In genomic region chr5:52188206-52188605, GRCm38 (mm10) we compare ENCODE assay signal across 9 mouse cellular contexts. TPM values are rescaled to one million over a fixed set of nuclear protein-coding genes. Genes with fewer than 3 reads are reported as not detected.
DNase-seq lines count a peak whose midpoint lies in the region; ATAC-seq and TF ChIP-seq lines count a peak whose summit lies in the region.
"Had no signal": no experiment of that assay in that cellular context is flagged by ENCODE, and none has a peak within 500 bp of the region (broad histone marks: within the 10 kb centered on the region; RNA-seq: fewer than 3 reads in every experiment).

No protein-coding gene starts in this region.

- 12% methylated on average over 3 of the region's 3 CpGs for WGBS in heart, embryonic 10.5 days
- 34% methylated on average over 3 of the region's 3 CpGs for WGBS in forebrain, postnatal 0 days
- WGBS in liver, embryonic 16.5 days (ENCODE audit: insufficient replicate concordance), result 5% methylated on average over 3 of the region's 3 CpGs

- no peak for ATAC-seq in forebrain, postnatal 0 days
- no peak for ATAC-seq in liver, embryonic 16.5 days (ENCODE audit: low read depth)

- peak overlapping the region; percentile 58 for H3K9ac ChIP-seq in ES-Bruce4 (ENCODE audit: low read depth, poor library complexity, severe bottlenecking)
- no peak overlapping the region for H3K9ac ChIP-seq in forebrain, postnatal 0 days
- H3K9ac ChIP-seq in liver, embryonic 16.5 days (ENCODE audit: low read depth, low read length), result 0 out of 2 replicates have a peak overlapping the region, but pooled peaks have one; percentile 12

- no peaks in the 10 kb centered on the region for H3K9me3 ChIP-seq in heart, embryonic 10.5 days
- H3K9me3 ChIP-seq in ES-Bruce4 (replicated peaks; ENCODE audit: control insufficient read depth, insufficient read depth, low read length, poor library complexity, severe bottlenecking), result no peaks in the 10 kb centered on the region
- H3K9me3 ChIP-seq in forebrain, postnatal 0 days (ENCODE audit: low read length), result no peaks in the 10 kb centered on the region
- no peaks in the 10 kb centered on the region for H3K9me3 ChIP-seq in liver, embryonic 16.5 days (replicated peaks; ENCODE audit: control insufficient read depth, low read length)

- peaks cover 26% of the 10 kb centered on the region for H3K4me1 ChIP-seq in heart, embryonic 10.5 days
- peaks cover 2% of the 10 kb centered on the region for H3K4me1 ChIP-seq in ES-Bruce4 (ENCODE audit: control insufficient read depth, insufficient read depth, low read length)
- peaks cover 17% of the 10 kb centered on the region for H3K4me1 ChIP-seq in forebrain, postnatal 0 days (ENCODE audit: insufficient read depth)
- peaks cover 14% of the 10 kb centered on the region for H3K4me1 ChIP-seq in liver, embryonic 16.5 days (ENCODE audit: control insufficient read depth, low read depth, low read length)

- H3K4me3 ChIP-seq in heart, embryonic 10.5 days, result peak overlapping the region; percentile 99
- H3K4me3 ChIP-seq in ES-Bruce4 (ENCODE audit: low read depth, low read length), result no peak overlapping the region
- peak overlapping the region; percentile 84 for H3K4me3 ChIP-seq in forebrain, postnatal 0 days (ENCODE audit: low read depth, low read length)
- H3K4me3 ChIP-seq in liver, embryonic 16.5 days (ENCODE audit: low read depth, low read length), result peak overlapping the region; percentile 97

- peaks cover 17% of the 10 kb centered on the region for H3K36me3 ChIP-seq in heart, embryonic 10.5 days
- H3K36me3 ChIP-seq in ES-Bruce4 (ENCODE audit: control insufficient read depth, insufficient read depth, low read length, poor library complexity, severe bottlenecking), result peaks cover 17% of the 10 kb centered on the region
- H3K36me3 ChIP-seq in forebrain, postnatal 0 days (ENCODE audit: insufficient read depth), result no peaks in the 10 kb centered on the region
- peaks cover 3% of the 10 kb centered on the region for H3K36me3 ChIP-seq in liver, embryonic 16.5 days (ENCODE audit: control insufficient read depth, insufficient read depth)

- DNase-seq in heart, embryonic 10.5 days (ENCODE audit: low spot score), result no peak
- DNase-seq in heart, adult 8-10 months (ENCODE audit: low spot score), result no peak
- DNase-seq in forebrain, postnatal 0 days, result no peak
- no peak for DNase-seq in right cerebral cortex, adult 18-20 months
- DNase-seq in left cerebral cortex, adult 18-20 months (ENCODE audit: low spot score in 2 of 2), result no peak
- DNase-seq in cerebellum, adult 18-20 months, result no peak
- DNase-seq: gastrocnemius, postnatal 25 days had no signal

- no peaks in the 10 kb centered on the region for H3K27me3 ChIP-seq in heart, embryonic 10.5 days (ENCODE audit: insufficient read depth, poor library complexity, severe bottlenecking)
- H3K27me3 ChIP-seq in ES-Bruce4 (ENCODE audit: control insufficient read depth, insufficient read depth, low read length, poor library complexity, severe bottlenecking), result no peaks in the 10 kb centered on the region
- H3K27me3 ChIP-seq in forebrain, postnatal 0 days (ENCODE audit: insufficient read depth, low read length), result no peaks in the 10 kb centered on the region
- no peaks in the 10 kb centered on the region for H3K27me3 ChIP-seq in liver, embryonic 16.5 days (ENCODE audit: control insufficient read depth, insufficient read depth, low read depth, low read length)

- H3K27ac ChIP-seq in heart, embryonic 10.5 days, result no peak overlapping the region
- H3K27ac ChIP-seq in ES-Bruce4 (ENCODE audit: insufficient read depth, low read length), result no peak overlapping the region
- H3K27ac ChIP-seq in forebrain, postnatal 0 days (ENCODE audit: low read depth, low read length), result no peak overlapping the region
- no peak overlapping the region for H3K27ac ChIP-seq in liver, embryonic 16.5 days (ENCODE audit: low read length)

- TF ChIP-seq CTCF in ES-Bruce4 (IDR thresholded peaks at IDR 0.05; ENCODE audit: low read depth, low read length), result no peak
- TF ChIP-seq CTCF in forebrain, postnatal 0 days (IDR thresholded peaks at IDR 0.05; ENCODE audit: low read depth), result no peak

- TF ChIP-seq EP300 in ES-Bruce4 (IDR thresholded peaks at IDR 0.05; ENCODE audit: insufficient read depth, low read depth, low read length), result no peak

- no peak for TF ChIP-seq POLR2A in ES-Bruce4 (IDR thresholded peaks at IDR 0.05; ENCODE audit: insufficient read depth, low read length)

- peak overlapping the region; percentile 66 for H3K4me2 ChIP-seq in forebrain, postnatal 0 days (ENCODE audit: low read depth)
- H3K4me2 ChIP-seq in liver, embryonic 16.5 days (ENCODE audit: low read depth, low read length), result peak overlapping the region; percentile 88

RNA-seq across cellular contexts. Expression of gene Dhx15, which starts 2.1 kb away (rescaled TPM):
- polyA plus RNA-seq in heart, embryonic 10.5 days (2016; fragmentation: Nextera tagmentation; extraction: Ambion mirVana), result 114 and 139 TPM in 2 replicates
- total RNA-seq in heart, adult 8-10 months (2022), result 10 to 100 TPM; 48.0 to 56.4 (median 51.7) TPM
- 335 and 350 TPM in 2 replicates for polyA plus RNA-seq in ES-Bruce4 (2011; ENCODE audit: insufficient read depth, insufficient read length, low read depth, missing spikeins)
- total RNA-seq in forebrain, postnatal 0 days (2014; rRNA removed), result 135 and 153 TPM in 2 replicates
- 78.4 and 79.5 TPM in 2 replicates for polyA plus RNA-seq in forebrain, postnatal 0 days (2015; fragmentation: Nextera tagmentation; extraction: Ambion mirVana)
- polyA plus RNA-seq in liver, embryonic 16.5 days (2015; fragmentation: Nextera tagmentation; extraction: Ambion mirVana), result 58.3 and 63.0 TPM in 2 replicates
- 10 to 100 TPM; 82.7 to 91.8 TPM for total RNA-seq in left cerebral cortex, adult 18-20 months (2021)
